Mouse (Mus musculus): ENCODE data around the gene Nek5. TPM values are rescaled to one million over a fixed set of nuclear protein-coding genes. Genes with fewer than 3 reads are reported as not detected.
A peak's percentile ranks its signal among the peaks of the same experiment; 100 is the strongest.
"Not testable (repeated sequence)": the region's sequence is repeated elsewhere in the genome, so short reads cannot be mapped to it uniquely, and the experiment has no call there.

The Nek5 gene
- polyA plus RNA-seq, 1 experiment from 2014 or later, result 0.08 TPM

GRCm38 (mm10) chr8:22143764-22144491, 19.1 kb upstream of the Nek5 start:
- Histone ChIP-seq H3K27me3 (no peaks in the 10 kb centered on the region), H3K27ac (no peak overlapping the region), H3K9me3 (no peaks in the 10 kb centered on the region), H3K36me3 (peaks cover 27% of the 10 kb centered on the region), H3K4me1 (no peaks in the 10 kb centered on the region), H3K4me3 (no peak overlapping the region), H3K9ac (no peak overlapping the region), H3K4me2 (replicated peaks) (no peak overlapping the region)
- WGBS, result 97% methylated on average over 1 of the region's 1 CpGs
- no peak for ATAC-seq (ENCODE audit: low FRiP score, low read depth)

DNA sequence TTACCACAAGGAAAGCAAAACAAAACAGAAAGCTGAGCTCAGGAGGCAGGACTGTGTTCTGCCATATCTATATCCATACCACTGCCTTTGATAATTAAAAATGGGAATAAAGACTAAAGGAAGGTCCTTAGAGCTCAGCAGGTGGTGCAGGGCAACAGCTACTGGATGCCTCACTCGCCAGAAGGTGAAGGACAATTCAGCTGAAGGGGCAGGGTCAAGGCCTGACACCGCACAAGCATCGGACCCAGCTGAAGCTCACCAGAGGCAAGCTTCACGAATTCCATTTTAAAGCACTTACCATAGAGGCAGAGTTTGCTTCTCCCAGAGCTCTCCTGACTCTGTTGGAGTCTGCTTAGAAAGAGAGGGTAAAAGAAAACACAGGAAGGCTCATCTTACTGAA, 17.7 kb upstream of the Nek5 start:
- Histone ChIP-seq H3K9ac (no peak overlapping the region), H3K4me2 (replicated peaks) (no peak overlapping the region), H3K36me3 (peaks cover 21% of the 10 kb centered on the region), H3K27me3 (no peaks in the 10 kb centered on the region), H3K4me3 (no peak overlapping the region), H3K9me3 (no peaks in the 10 kb centered on the region), H3K4me1 (no peaks in the 10 kb centered on the region), H3K27ac (no peak overlapping the region)
- 83% methylated on average over 4 of the region's 4 CpGs for WGBS
- ATAC-seq (ENCODE audit: low FRiP score, low read depth), result no peak

- H3K9me3 ChIP-seq, result no peaks in the 10 kb centered on the region
- ATAC-seq (ENCODE audit: low FRiP score, low read depth), result no peak
- H3K4me3 ChIP-seq, result no peak overlapping the region
- H3K27ac ChIP-seq, result no peak overlapping the region
- no peaks in the 10 kb centered on the region for H3K4me1 ChIP-seq
- no peak overlapping the region for H3K4me2 ChIP-seq (replicated peaks)
- no peaks in the 10 kb centered on the region for H3K27me3 ChIP-seq
- H3K9ac ChIP-seq, result no peak overlapping the region
- 90% methylated on average over 4 of the region's 4 CpGs for WGBS
- H3K36me3 ChIP-seq, result peaks cover 16% of the 10 kb centered on the region
Observed at GRCm38 (mm10) chr8:22141836-22142385, 17.1 kb upstream of the Nek5 start.

GRCm38 (mm10) chr8:22136462-22136861, 11.6 kb upstream of the Nek5 start:
- not testable (repeated sequence) for H3K9ac ChIP-seq, H3K27me3 ChIP-seq, H3K4me1 ChIP-seq, H3K4me3 ChIP-seq, H3K9me3 ChIP-seq, H3K36me3 ChIP-seq, H3K27ac ChIP-seq
- peak; percentile 54; the same call in 1 of the 2 replicates for ATAC-seq (ENCODE audit: low FRiP score, low read depth)
- H3K4me2 ChIP-seq (replicated peaks), result 0 out of 2 replicates have a peak overlapping the region, but pooled peaks have one; percentile 11
- WGBS, result 51% methylated on average over 9 of the region's 9 CpGs

- Histone ChIP-seq H3K27me3 (no peaks in the 10 kb centered on the region), H3K4me3 (no peak overlapping the region), H3K4me2 (replicated peaks) (no peak overlapping the region), H3K4me1 (no peaks in the 10 kb centered on the region), H3K9me3 (no peaks in the 10 kb centered on the region), H3K36me3 (peaks cover 5% of the 10 kb centered on the region; the same call in 1 of the 2 replicates), H3K27ac (no peak overlapping the region), H3K9ac (no peak overlapping the region)
- 89% methylated on average over 5 of the region's 5 CpGs for WGBS
- no peak for ATAC-seq (ENCODE audit: low FRiP score, low read depth)
Observed at GRCm38 (mm10) chr8:22134750-22135135, 9.9 kb upstream of the Nek5 start.

DNA sequence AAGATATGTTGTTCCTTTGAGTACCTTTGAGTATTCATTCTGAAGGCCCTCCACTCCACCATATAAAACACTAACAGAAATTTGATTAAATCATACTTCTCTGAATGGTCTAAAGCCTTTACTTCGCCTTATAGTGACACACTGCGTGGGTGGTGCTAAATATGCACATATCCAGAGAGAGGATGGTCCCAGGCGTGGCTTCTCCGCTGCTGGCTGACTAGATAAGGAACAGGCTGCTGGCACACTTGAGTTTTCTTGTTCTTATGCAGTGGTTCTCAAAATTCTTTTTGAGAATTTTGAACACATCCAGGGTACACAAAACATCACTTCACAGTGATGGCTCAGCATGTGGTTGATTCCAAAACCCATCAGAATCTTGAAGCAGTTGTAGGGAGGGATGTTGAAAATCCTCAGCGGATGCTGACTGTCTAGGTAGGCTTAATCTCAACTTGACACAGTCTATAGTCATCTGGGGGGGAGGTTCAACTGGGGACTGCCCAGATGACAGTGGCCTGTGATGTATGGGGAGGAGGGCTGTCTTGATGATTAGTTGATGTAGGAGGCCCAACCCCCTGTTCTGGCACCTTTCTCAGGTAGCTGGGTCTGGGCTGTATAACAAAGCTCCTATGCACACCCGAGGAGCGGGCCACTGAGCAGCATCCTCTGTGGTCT, 9.4 kb upstream of the Nek5 start:
- Histone ChIP-seq H3K9ac (no peak overlapping the region), H3K9me3 (no peaks in the 10 kb centered on the region), H3K27me3 (no peaks in the 10 kb centered on the region), H3K4me1 (no peaks in the 10 kb centered on the region), H3K36me3 (peaks cover 5% of the 10 kb centered on the region), H3K4me2 (replicated peaks) (no peak overlapping the region), H3K4me3 (no peak overlapping the region), H3K27ac (no peak overlapping the region)
- WGBS, result 91% methylated on average over 7 of the region's 7 CpGs
- ATAC-seq (ENCODE audit: low FRiP score, low read depth), result no peak

GRCm38 (mm10) chr8:22132062-22132461, 7.2 kb upstream of the Nek5 start:
- H3K9me3 ChIP-seq, result no peaks in the 10 kb centered on the region
- H3K9ac ChIP-seq, result no peak overlapping the region
- no peak overlapping the region for H3K4me3 ChIP-seq
- H3K36me3 ChIP-seq, result peaks cover 15% of the 10 kb centered on the region
- no peaks in the 10 kb centered on the region for H3K4me1 ChIP-seq
- no peaks in the 10 kb centered on the region for H3K27me3 ChIP-seq
- H3K27ac ChIP-seq, result no peak overlapping the region
- no peak overlapping the region for H3K4me2 ChIP-seq (replicated peaks)
- ATAC-seq (ENCODE audit: low FRiP score, low read depth), result no peak
- 79% methylated on average over 12 of the region's 12 CpGs for WGBS

DNA sequence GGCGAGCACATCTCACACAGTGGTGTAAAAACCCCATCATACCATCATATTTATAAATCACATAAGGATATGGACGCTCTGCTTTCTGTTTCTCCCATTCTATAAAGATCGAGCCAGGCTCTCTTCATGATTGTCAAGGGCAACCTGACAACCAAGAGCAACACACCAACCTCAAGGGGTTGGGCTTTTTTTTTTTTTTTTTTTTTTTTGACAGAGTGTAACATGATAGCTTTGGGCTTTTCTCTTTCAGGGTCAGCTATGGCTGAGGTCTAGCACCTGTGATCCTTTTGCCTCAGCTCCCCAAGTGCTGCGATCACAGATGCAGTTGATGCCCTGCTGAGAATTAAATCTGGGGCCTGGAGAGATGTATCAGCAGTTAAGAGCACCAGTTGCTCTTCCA, 17.8 kb downstream of the Nek5 start:
- Histone ChIP-seq H3K27me3 (no peaks in the 10 kb centered on the region), H3K4me1 (no peaks in the 10 kb centered on the region), H3K9me3 (no peaks in the 10 kb centered on the region), H3K4me2 (replicated peaks) (no peak overlapping the region), H3K4me3 (no peak overlapping the region), H3K36me3 (no peaks in the 10 kb centered on the region), H3K27ac (no peak overlapping the region), H3K9ac (no peak overlapping the region)
- no peak for ATAC-seq (ENCODE audit: low FRiP score, low read depth)
- 72% methylated on average over 4 of the region's 4 CpGs for WGBS

GRCm38 (mm10) chr8:22091568-22091967, 33.3 kb downstream of the Nek5 start:
- H3K27ac ChIP-seq, result no peak overlapping the region
- H3K27me3 ChIP-seq, result no peaks in the 10 kb centered on the region
- no peak overlapping the region for H3K4me2 ChIP-seq (replicated peaks)
- 41% methylated on average over 8 of the region's 8 CpGs for whole genome bisulfite sequencing
- H3K36me3 ChIP-seq, result no peaks in the 10 kb centered on the region
- H3K4me1 ChIP-seq, result no peaks in the 10 kb centered on the region
- H3K4me3 ChIP-seq, result no peak overlapping the region
- no peak overlapping the region for H3K9ac ChIP-seq
- H3K9me3 ChIP-seq, result no peaks in the 10 kb centered on the region
- ATAC-seq (ENCODE audit: low FRiP score, low read depth), result no peak

DNA sequence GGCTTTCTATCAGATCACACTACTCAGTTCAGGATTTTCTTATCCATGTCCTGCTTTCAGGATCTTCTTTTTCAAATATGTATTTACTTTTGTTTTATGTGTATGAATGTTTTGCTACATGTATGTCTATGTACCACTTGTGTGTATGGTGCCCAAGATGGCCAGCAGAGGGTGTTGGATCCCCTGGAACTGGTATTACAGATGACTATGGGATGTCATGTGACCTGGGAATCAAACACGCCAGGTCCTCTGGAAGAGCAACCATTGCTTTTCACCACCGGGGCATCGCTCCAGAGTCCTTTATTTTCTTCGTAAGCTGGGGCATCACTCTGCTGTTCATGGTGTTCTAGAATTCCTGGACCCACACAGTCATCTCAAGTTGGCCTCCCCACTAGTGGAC, 35.6 kb downstream of the Nek5 start:
- no peak for ATAC-seq (ENCODE audit: low FRiP score, low read depth)
- 84% methylated on average over 4 of the region's 4 CpGs for WGBS
- H3K36me3 ChIP-seq, result no peaks in the 10 kb centered on the region

GRCm38 (mm10) chr8:22079313-22080007, 45.4 kb downstream of the Nek5 start:
- Histone ChIP-seq H3K27ac (no peak overlapping the region), H3K9me3 (no peaks in the 10 kb centered on the region), H3K9ac (no peak overlapping the region), H3K36me3 (no peaks in the 10 kb centered on the region), H3K27me3 (no peaks in the 10 kb centered on the region), H3K4me3 (no peak overlapping the region), H3K4me2 (replicated peaks) (no peak overlapping the region), H3K4me1 (no peaks in the 10 kb centered on the region)
- no peak for ATAC-seq (ENCODE audit: low FRiP score, low read depth)
- WGBS, result 83% methylated on average over 9 of the region's 9 CpGs

More for the DNA sequence above, 35.6 kb downstream of the Nek5 start:
- H3K4me3 ChIP-seq, result no peak overlapping the region
- H3K4me2 ChIP-seq (replicated peaks), result no peak overlapping the region
- H3K4me1 ChIP-seq, result no peaks in the 10 kb centered on the region
- H3K27ac ChIP-seq, result no peak overlapping the region
- H3K9me3 ChIP-seq, result no peaks in the 10 kb centered on the region
- H3K9ac ChIP-seq, result no peak overlapping the region
- no peaks in the 10 kb centered on the region for H3K27me3 ChIP-seq

DNA sequence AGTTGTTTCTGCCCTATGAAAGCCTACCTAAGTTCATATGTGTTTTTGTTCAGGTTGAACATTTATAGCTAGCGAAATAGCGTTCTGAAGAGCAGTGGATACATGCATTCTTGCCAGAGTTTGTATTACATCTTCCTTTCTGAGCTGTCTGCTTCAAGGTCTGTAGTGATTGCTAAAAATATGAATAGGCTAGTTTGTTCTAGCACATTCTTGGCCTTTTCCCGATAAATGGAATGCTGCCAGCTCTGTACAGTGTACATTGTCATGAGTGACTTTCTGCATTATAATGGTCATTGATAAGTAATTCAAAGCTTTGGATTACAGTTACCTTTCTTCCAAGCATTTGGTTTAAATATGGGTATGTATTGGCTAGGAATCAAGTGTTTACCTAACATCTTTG, 63.7 kb downstream of the Nek5 start:
- no peak overlapping the region for H3K27ac ChIP-seq
- peak overlapping the region; percentile 75 for H3K4me3 ChIP-seq
- 4% methylated on average over 3 of the region's 3 CpGs for WGBS
- H3K4me1 ChIP-seq, result peaks cover 9% of the 10 kb centered on the region; the same call in 1 of the 2 replicates
- peaks cover 11% of the 10 kb centered on the region; the same call in 1 of the 2 replicates for H3K9me3 ChIP-seq
- H3K27me3 ChIP-seq, result peaks cover 36% of the 10 kb centered on the region
- no peak for ATAC-seq (ENCODE audit: low FRiP score, low read depth)
- peak overlapping the region; percentile 56; the same call in 1 of the 2 replicates for H3K9ac ChIP-seq
- H3K36me3 ChIP-seq, result peaks cover 29% of the 10 kb centered on the region
- peak overlapping the region; percentile 92 for H3K4me2 ChIP-seq (replicated peaks)
